ENCODE assay signal across 9 mouse cellular contexts in genomic region chr8:72485456-72486199, GRCm38 (mm10). TPM values are rescaled to one million over a fixed set of nuclear protein-coding genes. Genes with fewer than 3 reads are reported as not detected.
DNase-seq lines count a peak whose midpoint lies in the region; ATAC-seq lines count a peak whose summit lies in the region.
"Had no signal": no experiment of that assay in that cellular context is flagged by ENCODE, and none has a peak within 500 bp of the region (broad histone marks: within the 10 kb centered on the region; RNA-seq: fewer than 3 reads in every experiment).

No protein-coding gene starts in this region.

- ATAC-seq in hematopoietic stem cell, adult 5-6 weeks (replicated peaks in 1 of 2; ENCODE audit: insufficient read depth in 1 of 2, low FRiP score in 2 of 2, low TSS enrichment in 1 of 2, low read depth in 1 of 2, poor library complexity in 2 of 2, severe bottlenecking in 2 of 2), result peak; percentile 79 to 85
- no peak for ATAC-seq in forebrain, embryonic 11.5 days (replicated peaks; ENCODE audit: low FRiP score)
- no peak for ATAC-seq in hindbrain, embryonic 11.5 days (ENCODE audit: low FRiP score)

- no peak overlapping the region for H3K9ac ChIP-seq in forebrain, embryonic 11.5 days (ENCODE audit: low read length)
- H3K9ac ChIP-seq in hindbrain, embryonic 11.5 days (ENCODE audit: low read depth, low read length), result no peak overlapping the region
- H3K9ac ChIP-seq: neural tube, embryonic 15.5 days had no signal

- H3K4me3 ChIP-seq in megakaryocyte, embryonic 14.5 days (replicated peaks), result peak overlapping the region; percentile 62
- no peak overlapping the region for H3K4me3 ChIP-seq in forebrain, embryonic 11.5 days (ENCODE audit: low read depth, low read length)
- H3K4me3 ChIP-seq in hindbrain, embryonic 11.5 days (ENCODE audit: low read depth, low read length), result no peak overlapping the region
- H3K4me3 ChIP-seq: neural tube, embryonic 15.5 days had no signal

- H3K27me3 ChIP-seq in megakaryocyte, embryonic 14.5 days (replicated peaks), result no peaks in the 10 kb centered on the region
- H3K27me3 ChIP-seq in forebrain, embryonic 11.5 days (ENCODE audit: control insufficient read depth, insufficient read depth, low read length), result no peaks in the 10 kb centered on the region
- H3K27me3 ChIP-seq in hindbrain, embryonic 11.5 days (ENCODE audit: control insufficient read depth, insufficient read depth, low read length), result no peaks in the 10 kb centered on the region
- H3K27me3 ChIP-seq: neural tube, embryonic 15.5 days had no signal

- H3K4me2 ChIP-seq in forebrain, embryonic 11.5 days (ENCODE audit: low read depth, low read length, severe bottlenecking), result no peak overlapping the region
- no peak overlapping the region for H3K4me2 ChIP-seq in hindbrain, embryonic 11.5 days (replicated peaks; ENCODE audit: low read depth, low read length)
- H3K4me2 ChIP-seq: neural tube, embryonic 15.5 days had no signal

- no peaks in the 10 kb centered on the region for H3K9me3 ChIP-seq in megakaryocyte, embryonic 14.5 days
- H3K9me3 ChIP-seq in forebrain, embryonic 11.5 days (ENCODE audit: control insufficient read depth, low read length), result no peaks in the 10 kb centered on the region
- no peaks in the 10 kb centered on the region for H3K9me3 ChIP-seq in hindbrain, embryonic 11.5 days (ENCODE audit: control insufficient read depth, low read length)
- H3K9me3 ChIP-seq: neural tube, embryonic 15.5 days had no signal

- WGBS in forebrain, embryonic 11.5 days, result 81% methylated on average over 6 of the region's 6 CpGs
- 86% methylated on average over 6 of the region's 6 CpGs for WGBS in hindbrain, embryonic 11.5 days

- H3K27ac ChIP-seq in forebrain, embryonic 11.5 days (ENCODE audit: low read depth, low read length), result no peak overlapping the region
- H3K27ac ChIP-seq in hindbrain, embryonic 11.5 days (ENCODE audit: low read depth, low read length), result no peak overlapping the region
- H3K27ac ChIP-seq: neural tube, embryonic 15.5 days had no signal

- peaks cover 96% of the 10 kb centered on the region for H3K36me3 ChIP-seq in megakaryocyte, embryonic 14.5 days (replicated peaks; ENCODE audit: low read length)
- peaks cover 4% of the 10 kb centered on the region; the same call in 1 of the 2 replicates for H3K36me3 ChIP-seq in forebrain, embryonic 11.5 days (ENCODE audit: control insufficient read depth, insufficient read depth, low read length)
- peaks cover 8% of the 10 kb centered on the region; the same call in 1 of the 2 replicates for H3K36me3 ChIP-seq in hindbrain, embryonic 11.5 days (ENCODE audit: control insufficient read depth, insufficient read depth, low read length)

- peaks cover 65% of the 10 kb centered on the region for H3K4me1 ChIP-seq in megakaryocyte, embryonic 14.5 days
- no peaks in the 10 kb centered on the region for H3K4me1 ChIP-seq in forebrain, embryonic 11.5 days (replicated peaks; ENCODE audit: control insufficient read depth, insufficient read depth, low read length)
- no peaks in the 10 kb centered on the region; the same call in 1 of the 2 replicates for H3K4me1 ChIP-seq in hindbrain, embryonic 11.5 days (replicated peaks; ENCODE audit: control insufficient read depth, insufficient read depth, low read length)

- peak; percentile 53 for DNase-seq in layer of hippocampus, adult 11-12 months (ENCODE audit: low spot score)
- DNase-seq in layer of hippocampus, adult 18-20 months (ENCODE audit: low spot score in 2 of 2), result no peak
- peak; percentile 25 for DNase-seq in NIH3T3 (ENCODE audit: low read depth)
- DNase-seq in urinary bladder, adult 18-20 months (ENCODE audit: low spot score in 2 of 2), result no peak
- no peak for DNase-seq in forebrain, embryonic 11.5 days (ENCODE audit: low spot score)
- DNase-seq in hindbrain, embryonic 11.5 days (ENCODE audit: low spot score), result no peak

RNA-seq across cellular contexts. Expression of gene Slc35e1, which starts 6.8 kb away (rescaled TPM):
- 10 to 100 TPM; 47.2 to 48.9 TPM for total RNA-seq in layer of hippocampus, adult 18-20 months (2021)
- total RNA-seq in hematopoietic stem cell, adult 5-6 weeks (2017), result 25.3 and 30.0 TPM in 2 replicates
- polyA plus RNA-seq in megakaryocyte, embryonic 14.5 days (2012; ENCODE audit: insufficient read depth, low replicate concordance), result 2.1 and 2.4 TPM in 2 replicates
- 20.9 and 21.1 TPM in 2 replicates for polyA plus RNA-seq in forebrain, embryonic 11.5 days (2014; fragmentation: Nextera tagmentation; extraction: Ambion mirVana)
- 10.7 and 13.0 TPM in 2 replicates for polyA plus RNA-seq in hindbrain, embryonic 11.5 days (2014; fragmentation: Nextera tagmentation; extraction: Ambion mirVana)

RNA-seq across cellular contexts. Expression of gene Cherp, which starts 10.6 kb away (rescaled TPM):
- total RNA-seq in layer of hippocampus, adult 18-20 months (2021), result 10 to 100 TPM; 76.7 to 79.4 TPM
- total RNA-seq in hematopoietic stem cell, adult 5-6 weeks (2017), result 9.2 and 11.8 TPM in 2 replicates
- 85.3 and 112 TPM in 2 replicates for polyA plus RNA-seq in megakaryocyte, embryonic 14.5 days (2012; ENCODE audit: insufficient read depth, low replicate concordance)
- 101 and 107 TPM in 2 replicates for polyA plus RNA-seq in forebrain, embryonic 11.5 days (2014; fragmentation: Nextera tagmentation; extraction: Ambion mirVana)
- 49.8 and 53.0 TPM in 2 replicates for polyA plus RNA-seq in hindbrain, embryonic 11.5 days (2014; fragmentation: Nextera tagmentation; extraction: Ambion mirVana)

RNA-seq across cellular contexts. Expression of gene 1700030K09Rik, which starts 41.9 kb away (rescaled TPM):
- 10 to 100 TPM in 1 of 2 experiments, 1 to 10 TPM in 1; 9.7 to 10.1 TPM for total RNA-seq in layer of hippocampus, adult 18-20 months (2021)
- 6.4 and 9.3 TPM in 2 replicates for total RNA-seq in hematopoietic stem cell, adult 5-6 weeks (2017)
- polyA plus RNA-seq in megakaryocyte, embryonic 14.5 days (2012; ENCODE audit: insufficient read depth, low replicate concordance), result 0.77 and 1.3 TPM in 2 replicates
- 14.9 and 15.4 TPM in 2 replicates for polyA plus RNA-seq in forebrain, embryonic 11.5 days (2014; fragmentation: Nextera tagmentation; extraction: Ambion mirVana)
- 11.4 and 13.4 TPM in 2 replicates for polyA plus RNA-seq in hindbrain, embryonic 11.5 days (2014; fragmentation: Nextera tagmentation; extraction: Ambion mirVana)

RNA-seq across cellular contexts. Expression of gene Calr3, which starts 42.0 kb away (rescaled TPM):
- total RNA-seq in layer of hippocampus, adult 18-20 months (2021), result 1 to 10 TPM in 1 of 2 experiments, under 1 TPM in 1; 0.84 to 1.5 TPM
- 4.0 and 4.6 TPM in 2 replicates for total RNA-seq in hematopoietic stem cell, adult 5-6 weeks (2017)
- not detected in 2 replicates for polyA plus RNA-seq in megakaryocyte, embryonic 14.5 days (2012; ENCODE audit: insufficient read depth, low replicate concordance)
- 1.2 and 1.7 TPM in 2 replicates for polyA plus RNA-seq in forebrain, embryonic 11.5 days (2014; fragmentation: Nextera tagmentation; extraction: Ambion mirVana)
- polyA plus RNA-seq in hindbrain, embryonic 11.5 days (2014; fragmentation: Nextera tagmentation; extraction: Ambion mirVana), result 0.74 and 1.3 TPM in 2 replicates

Comparison
In these comparisons a context has a peak if more than half of its experiments do, and no peak if none do; other contexts are left out.
1. DNase-seq: peak in layer of hippocampus, adult 11-12 months (single experiment) and NIH3T3 (single experiment); none in layer of hippocampus, adult 18-20 months (0 of 2), urinary bladder, adult 18-20 months (0 of 2), forebrain, embryonic 11.5 days (single experiment) and hindbrain, embryonic 11.5 days (single experiment).
2. ATAC-seq: peak in hematopoietic stem cell, adult 5-6 weeks (2 of 2); none in forebrain, embryonic 11.5 days (single experiment) and hindbrain, embryonic 11.5 days (single experiment).